Mouse (Mus musculus) spleen, postnatal 36 days (tissue): ENCODE data around the gene Hbb-bs.
"Not testable (repeated sequence)": the region's sequence is repeated elsewhere in the genome, so short reads cannot be mapped to it uniquely, and the experiment has no call there.

Experiments used
- DNase-seq, 2 experiments: peaks; one replicate each; pipeline ENCODE4 v3.0.0; 2022; ENCODE audit warnings: low spot score in 2 of 2, mixed read lengths in 1 of 2

The Hbb-bs gene

GRCm38 (mm10) chr7:103811223-103811845 lies 16.6 kb downstream of the Hbb-bs start:
- no peak for DNase-seq

- DNase-seq = no peak
These were observed 17.1 kb downstream of the Hbb-bs start for GRCm38 (mm10) chr7:103810746-103811145.

GRCm38 (mm10) chr7:103810296-103810695 lies 17.6 kb downstream of the Hbb-bs start:
- no peak for DNase-seq

GRCm38 (mm10) chr7:103809801-103810155 lies 18.1 kb downstream of the Hbb-bs start:
- no peak for DNase-seq

- no peak for DNase-seq
These were observed 18.7 kb downstream of the Hbb-bs start for GRCm38 (mm10) chr7:103808971-103809800.

- not testable (repeated sequence) for DNase-seq
These were observed 19.8 kb downstream of the Hbb-bs start for GRCm38 (mm10) chr7:103808120-103808519.

- DNase-seq = no peak
These were observed 21.0 kb downstream of the Hbb-bs start for GRCm38 (mm10) chr7:103806856-103807255.

GRCm38 (mm10) chr7:103792669-103793388 lies 35.1 kb downstream of the Hbb-bs start:
- no peak for DNase-seq

- DNase-seq = no peak
These were observed 36.2 kb downstream of the Hbb-bs start, which contains the start of gene Olfr67 for GRCm38 (mm10) chr7:103791721-103792120. Gene Olfr67, minus strand, starts transcription at chr7:103791821.

- DNase-seq = no peak
These were observed 48.3 kb downstream of the Hbb-bs start, which contains the start of gene Olfr68 for GRCm38 (mm10) chr7:103779598-103779997. Gene Olfr68, minus strand, starts transcription at chr7:103779698.

GRCm38 (mm10) chr7:103777652-103778051 lies 50.2 kb downstream of the Hbb-bs start:
- not testable (repeated sequence) for DNase-seq
